Mouse (Mus musculus) brain, embryonic 14.5 days (tissue): ENCODE data around the gene Sept5.

Experiments
- CTCF ChIP-seq: fragments of 200-500 bp; IDR thresholded peaks from 2 replicates; pipeline ENCODE4 v1.5.1; 2012; ENCODE audit warnings: inconsistent platforms, mild to moderate bottlenecking, moderate library complexity, borderline replicate concordance; ENCODE audit not compliant: insufficient read depth, insufficient read length; ENCODE audit errors: extremely low read depth
- POLR2A ChIP-seq: fragments of 200-500 bp; IDR thresholded peaks from 2 replicates; pipeline ENCODE4 v1.6.1; 2012; ENCODE audit warnings: mild to moderate bottlenecking, inconsistent platforms, borderline replicate concordance; ENCODE audit not compliant: poor library complexity, insufficient read depth, insufficient read length, severe bottlenecking; ENCODE audit errors: extremely low read depth

DNA sequence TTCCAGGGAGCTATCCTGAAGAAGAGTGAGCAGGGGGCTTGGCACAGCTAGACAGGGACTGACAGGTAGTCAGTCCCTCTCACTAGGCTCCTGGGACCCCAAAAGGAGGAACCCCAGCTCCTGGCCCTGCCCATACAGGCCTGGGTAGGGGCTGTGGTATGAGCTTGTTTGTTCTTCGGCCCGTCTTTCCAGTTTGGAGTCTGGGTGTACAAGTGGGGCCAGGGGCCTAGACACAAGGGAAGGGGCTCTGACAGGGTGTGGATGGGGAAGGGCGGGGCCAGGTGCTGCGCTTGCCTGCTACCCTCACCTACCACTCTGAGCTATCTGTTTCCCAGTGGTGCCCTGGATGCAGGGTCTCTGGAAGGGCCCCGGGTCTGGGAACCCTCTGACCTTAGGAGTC lies 24.0 kb downstream of the Sept5 start:
- no peak for TF ChIP-seq CTCF
- TF ChIP-seq POLR2A: no peak
